Mouse (Mus musculus): ENCODE measurements around the gene Zfp423. TPM values are rescaled to one million over a fixed set of nuclear protein-coding genes. Genes with fewer than 3 reads are reported as not detected.

Gene Zfp423
- total RNA-seq, 4 experiments from 2014 or later: 28.3 to 31.3 (median 30.2) TPM

GRCm38 (mm10) chr8:87667914-87668643 lies 291.3 kb downstream of the Zfp423 start:
- peak in 1 of 2 experiments; percentile 56 for DNase-seq (ENCODE audit: low spot score in 2 of 2)

GRCm38 (mm10) chr8:87667297-87667696 lies 292.1 kb downstream of the Zfp423 start:
- no peak for DNase-seq (ENCODE audit: low spot score in 2 of 2)

GRCm38 (mm10) chr8:87665337-87665736 lies 294.1 kb downstream of the Zfp423 start:
- DNase-seq (ENCODE audit: low spot score in 2 of 2): no peak

- no peak for DNase-seq (ENCODE audit: low spot score in 2 of 2)
Observed at GRCm38 (mm10) chr8:87664217-87664509, 295.2 kb downstream of the Zfp423 start.

- DNase-seq (ENCODE audit: low spot score in 2 of 2): peak; percentile 65 to 83
Observed at GRCm38 (mm10) chr8:87663349-87664216, 295.8 kb downstream of the Zfp423 start.

GRCm38 (mm10) chr8:87662811-87663341 lies 296.5 kb downstream of the Zfp423 start:
- no peak for DNase-seq (ENCODE audit: low spot score in 2 of 2)

GRCm38 (mm10) chr8:87662307-87662771 lies 297.1 kb downstream of the Zfp423 start:
- DNase-seq (ENCODE audit: low spot score in 2 of 2): no peak

GRCm38 (mm10) chr8:87660916-87661910 lies 298.2 kb downstream of the Zfp423 start:
- no peak for DNase-seq (ENCODE audit: low spot score in 2 of 2)

GRCm38 (mm10) chr8:87660029-87660915 lies 299.1 kb downstream of the Zfp423 start:
- DNase-seq (ENCODE audit: low spot score in 2 of 2): no peak

- no peak for DNase-seq (ENCODE audit: low spot score in 2 of 2)
Observed at GRCm38 (mm10) chr8:87657488-87657887, 301.9 kb downstream of the Zfp423 start.

GRCm38 (mm10) chr8:87656484-87657230 lies 302.7 kb downstream of the Zfp423 start:
- DNase-seq (ENCODE audit: low spot score in 2 of 2): peak in 1 of 2 experiments; percentile 48

- DNase-seq (ENCODE audit: low spot score in 2 of 2): no peak
Observed at GRCm38 (mm10) chr8:87655946-87656345, 303.4 kb downstream of the Zfp423 start.

GRCm38 (mm10) chr8:87647781-87648180 lies 311.6 kb downstream of the Zfp423 start:
- DNase-seq (ENCODE audit: low spot score in 2 of 2): no peak

- DNase-seq (ENCODE audit: low spot score in 2 of 2): no peak
Observed at GRCm38 (mm10) chr8:87645829-87646483, 313.4 kb downstream of the Zfp423 start.

GRCm38 (mm10) chr8:87645371-87645770 lies 314.0 kb downstream of the Zfp423 start:
- no peak for DNase-seq (ENCODE audit: low spot score in 2 of 2)

GRCm38 (mm10) chr8:87640930-87641329 lies 318.5 kb downstream of the Zfp423 start:
- DNase-seq (ENCODE audit: low spot score in 2 of 2): no peak

- no peak for DNase-seq (ENCODE audit: low spot score in 2 of 2)
Observed at GRCm38 (mm10) chr8:87636226-87636742, 323.1 kb downstream of the Zfp423 start.

- DNase-seq (ENCODE audit: low spot score in 2 of 2): no peak
Observed at GRCm38 (mm10) chr8:87631776-87632175, 327.6 kb downstream of the Zfp423 start.
